Mouse (Mus musculus): Measurements from ENCODE around the gene Tada2a. TPM values are rescaled to one million over a fixed set of nuclear protein-coding genes. Genes with fewer than 3 reads are reported as not detected.

The Tada2a gene
- total RNA-seq, 2 experiments from 2014 or later, result 12.5 to 12.6 TPM

DNA sequence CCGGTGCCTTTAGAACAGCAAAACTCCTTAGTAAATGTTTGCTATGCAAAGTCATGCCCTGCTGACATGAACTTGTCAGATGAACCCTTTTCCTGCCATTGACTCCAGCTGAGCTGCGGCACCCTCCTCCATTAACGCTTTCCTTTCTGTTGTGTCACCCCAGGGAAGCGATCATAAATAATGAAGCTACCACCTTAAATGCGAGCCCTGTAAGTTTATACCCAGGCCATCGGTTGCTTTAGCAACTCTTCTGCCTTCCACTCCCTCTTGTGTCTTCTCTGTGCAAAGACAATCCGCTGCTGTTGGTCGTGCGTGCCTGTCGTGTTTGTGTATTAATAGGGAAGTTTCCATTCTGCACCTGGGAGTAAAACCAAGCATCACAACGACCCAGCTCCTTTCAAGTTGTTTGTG is 63.3 kb downstream of the Tada2a start:
- peak in 1 of 2 experiments; percentile 15 for DNase-seq (ENCODE audit: low spot score in 2 of 2)

DNA sequence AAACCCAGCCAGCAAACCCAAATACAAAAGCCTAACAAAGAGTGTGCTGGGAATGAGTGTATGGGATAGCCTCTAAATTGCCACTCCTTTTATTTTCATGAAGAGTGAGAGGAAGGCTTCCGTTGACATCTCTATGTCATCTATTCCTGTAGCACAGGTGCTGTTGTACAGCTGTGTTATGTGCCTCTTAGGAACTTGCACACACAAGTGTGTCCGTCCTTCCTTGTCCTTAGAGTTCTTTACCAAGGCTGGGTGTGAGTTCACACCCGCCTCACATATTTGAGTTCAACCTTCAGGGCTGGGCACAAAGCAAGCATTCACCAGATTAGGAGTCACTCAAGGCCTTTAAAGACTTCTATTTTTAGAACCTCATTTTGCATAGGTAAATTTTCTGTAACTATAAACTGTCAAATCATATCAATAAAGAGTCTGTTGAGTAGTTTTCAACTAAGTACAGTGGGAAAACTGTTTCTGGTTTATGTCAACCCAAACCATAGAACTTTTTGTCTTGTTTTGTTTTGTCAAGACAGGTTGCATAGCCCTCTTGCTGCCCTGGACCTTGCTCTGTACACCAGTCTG is 65.7 kb downstream of the Tada2a start:
- no peak for DNase-seq (ENCODE audit: low spot score in 2 of 2)

DNA sequence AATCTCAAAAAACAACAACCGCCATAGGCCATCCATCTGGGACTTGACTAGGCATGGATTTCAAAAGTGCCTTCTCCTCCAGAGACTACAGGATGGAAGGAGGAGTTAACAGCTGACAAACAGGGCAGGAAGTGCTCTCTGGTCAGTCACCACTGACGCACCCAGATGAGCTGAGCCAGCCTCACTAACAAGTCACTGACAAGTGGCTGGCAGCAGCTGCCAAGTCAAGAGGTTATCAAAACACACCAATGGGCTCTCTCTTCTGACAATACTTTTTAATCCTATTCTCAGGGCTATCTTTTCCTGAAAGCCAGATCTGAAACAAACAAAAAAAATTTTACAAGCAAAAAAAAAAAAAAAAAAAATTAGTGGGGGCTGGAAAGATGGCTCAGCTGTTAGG is 66.6 kb downstream of the Tada2a start:
- no peak for DNase-seq (ENCODE audit: low spot score in 2 of 2)

DNA sequence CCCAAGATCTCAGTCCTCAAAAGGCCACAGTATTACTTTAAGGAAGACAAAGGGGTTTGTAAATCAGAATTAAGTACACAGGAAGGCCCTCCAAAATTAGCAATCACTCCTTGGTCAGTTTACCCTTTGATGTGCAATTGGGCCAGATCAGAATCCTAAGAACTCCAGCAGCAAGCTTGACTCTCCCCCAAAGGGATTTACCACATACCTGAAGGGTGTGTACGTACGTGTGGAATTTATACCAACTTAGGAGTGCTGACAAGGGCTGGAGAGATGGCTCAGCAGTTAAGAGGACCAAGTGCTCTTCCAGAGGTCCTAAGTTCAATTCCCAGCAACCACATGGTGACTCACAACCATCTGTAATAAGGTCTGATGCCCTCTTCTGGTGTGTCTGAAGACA is 67.5 kb downstream of the Tada2a start:
- no peak for DNase-seq (ENCODE audit: low spot score in 2 of 2)

DNA sequence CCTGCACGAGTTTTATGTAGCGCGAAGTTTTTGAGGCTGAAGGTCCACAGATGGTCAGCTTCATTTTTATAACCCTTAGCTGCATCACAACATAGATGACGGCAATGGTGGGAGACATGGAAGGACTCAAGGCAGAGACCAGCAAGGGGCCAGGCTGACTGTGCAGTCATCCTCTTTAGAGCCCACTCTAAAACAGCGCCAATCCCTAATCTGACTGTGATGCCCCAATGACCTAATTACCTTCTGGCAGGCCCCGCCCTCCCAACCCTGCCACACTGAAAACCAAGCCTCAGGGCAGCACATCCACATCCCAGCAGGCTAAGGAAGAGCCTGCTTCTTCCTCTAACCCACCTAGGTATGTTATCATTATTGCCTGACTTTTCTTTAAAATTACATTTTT is 68.8 kb downstream of the Tada2a start:
- DNase-seq (ENCODE audit: low spot score in 2 of 2), result no peak

DNA sequence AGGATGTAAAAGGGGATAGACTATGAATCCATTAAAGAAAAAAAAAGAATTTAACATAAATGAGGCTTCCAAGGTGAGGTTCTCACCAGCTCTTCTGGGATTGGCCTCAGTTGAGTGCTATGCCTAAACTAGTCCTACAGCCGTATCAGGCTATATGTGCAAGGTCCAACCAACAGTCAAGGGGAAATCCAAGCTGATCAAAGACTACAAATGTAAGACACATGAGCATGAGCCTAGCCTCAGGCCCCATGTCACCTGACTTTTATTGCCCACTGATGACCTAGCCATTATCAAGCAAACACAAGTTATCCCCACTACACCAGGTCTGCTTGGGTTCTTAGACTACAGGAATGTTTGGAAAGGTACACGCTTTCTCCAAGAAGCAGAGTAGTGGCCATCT is 69.6 kb downstream of the Tada2a start:
- no peak for DNase-seq (ENCODE audit: low spot score in 2 of 2)

DNA sequence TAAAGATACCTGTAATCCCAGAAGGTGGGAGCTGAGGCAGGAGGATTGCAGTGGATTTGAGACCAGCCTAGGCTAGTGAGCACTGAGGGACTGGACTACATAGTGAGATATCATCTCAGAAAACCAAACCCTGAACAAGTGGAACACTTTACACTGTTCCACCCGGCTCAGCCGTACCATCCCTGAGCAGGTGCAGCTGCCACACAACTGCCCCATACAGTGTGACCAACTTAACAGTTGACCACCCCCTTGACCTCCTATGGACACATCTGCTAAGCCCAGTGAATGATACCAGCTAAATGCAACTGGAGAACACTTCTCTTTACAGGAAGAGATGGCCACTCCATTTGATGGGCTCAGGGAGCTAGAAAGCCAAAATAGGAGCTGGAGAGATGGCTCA is 72.0 kb downstream of the Tada2a start:
- no peak for DNase-seq (ENCODE audit: low spot score in 2 of 2)

DNA sequence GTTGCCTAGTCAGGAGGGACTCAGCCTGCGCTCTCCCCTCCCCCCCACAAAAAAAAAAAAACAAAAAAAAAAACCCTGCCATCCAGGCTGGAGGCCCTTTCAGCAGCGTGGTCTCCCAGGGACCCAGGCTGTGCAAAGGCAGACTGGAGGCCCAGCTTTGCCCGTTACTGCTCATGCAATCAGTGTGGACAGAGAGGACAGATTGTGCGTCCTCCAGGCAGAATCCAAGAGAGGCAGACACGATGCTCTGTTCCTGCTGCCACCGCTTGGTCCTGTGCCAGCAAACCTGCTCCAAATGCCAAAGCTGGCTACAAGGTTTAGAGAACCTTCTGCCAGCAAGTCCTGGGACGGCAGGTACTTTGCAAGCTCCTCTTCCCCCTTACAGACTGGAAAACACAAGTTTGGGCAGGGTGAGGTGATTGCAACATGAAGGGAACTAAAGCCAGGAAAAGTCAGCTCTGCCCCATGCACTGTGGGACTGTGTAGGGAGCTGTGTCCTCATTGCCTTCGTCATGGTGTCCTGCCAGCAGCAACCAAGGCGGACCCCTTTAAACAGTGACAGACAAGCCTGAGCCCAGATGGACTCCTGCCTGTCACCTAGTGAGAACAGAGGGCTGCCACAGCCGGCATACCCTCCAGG is 75.8 kb downstream of the Tada2a start:
- DNase-seq (ENCODE audit: low spot score in 2 of 2), result no peak

DNA sequence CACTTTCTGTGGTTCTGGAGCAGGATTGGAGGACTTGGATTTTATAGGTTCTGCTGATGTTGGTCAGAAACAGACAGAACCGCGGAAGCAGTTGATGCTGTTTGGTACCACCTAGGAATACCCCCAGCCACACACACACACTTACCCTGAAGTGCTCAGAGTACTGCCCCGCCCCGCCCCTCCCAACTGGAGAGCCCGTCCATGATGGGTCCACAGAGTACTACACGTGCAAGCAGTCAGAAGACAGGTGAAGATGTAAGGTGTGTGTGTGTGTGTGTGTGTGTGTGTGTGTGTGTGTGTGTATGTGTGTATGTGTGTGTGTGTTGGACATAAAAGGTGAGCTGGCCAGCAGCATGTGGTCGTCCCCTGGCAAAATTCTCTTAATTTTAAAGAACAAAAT is 76.3 kb downstream of the Tada2a start:
- no peak for DNase-seq (ENCODE audit: low spot score in 2 of 2)

DNA sequence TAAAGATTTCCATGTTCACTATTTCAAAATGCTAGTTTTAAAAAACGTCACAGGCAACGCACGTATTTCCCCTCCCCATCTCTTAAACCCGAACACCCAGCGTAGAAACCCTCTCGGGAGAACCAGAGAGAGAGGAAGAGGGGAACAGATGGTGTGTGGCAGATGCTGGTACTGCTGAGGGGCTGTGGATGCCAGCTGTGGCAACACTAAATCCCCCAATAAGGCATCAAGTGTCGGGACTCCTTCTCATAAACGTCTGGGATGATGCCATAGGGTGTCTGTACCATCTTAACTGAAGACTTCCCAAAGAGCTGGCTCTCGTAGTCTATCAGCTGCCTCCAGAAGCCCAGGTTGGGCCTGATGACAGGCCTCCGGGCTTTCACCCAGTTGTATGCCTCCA is 81.0 kb downstream of the Tada2a start:
- DNase-seq (ENCODE audit: low spot score in 2 of 2), result no peak

DNA sequence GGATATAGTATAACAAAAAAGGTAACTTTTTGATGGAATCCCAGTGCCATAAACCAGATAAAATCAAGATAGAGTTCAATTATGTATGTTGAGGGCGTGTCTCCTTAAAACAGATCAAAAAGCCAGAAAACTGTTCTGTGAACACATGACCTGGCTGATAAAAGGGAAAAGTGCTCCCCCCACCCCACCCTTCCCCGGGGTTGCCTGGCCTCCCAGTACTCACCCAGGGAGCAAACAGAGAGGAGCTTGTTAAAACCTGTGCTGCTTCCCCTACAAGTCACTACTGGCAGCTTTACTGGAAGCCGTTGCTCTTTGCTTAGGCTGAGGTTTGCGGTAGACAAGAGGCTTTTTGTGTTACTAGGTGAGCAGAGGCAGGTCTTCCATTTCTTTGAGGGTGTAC is 82.1 kb downstream of the Tada2a start:
- DNase-seq (ENCODE audit: low spot score in 2 of 2), result no peak

DNA sequence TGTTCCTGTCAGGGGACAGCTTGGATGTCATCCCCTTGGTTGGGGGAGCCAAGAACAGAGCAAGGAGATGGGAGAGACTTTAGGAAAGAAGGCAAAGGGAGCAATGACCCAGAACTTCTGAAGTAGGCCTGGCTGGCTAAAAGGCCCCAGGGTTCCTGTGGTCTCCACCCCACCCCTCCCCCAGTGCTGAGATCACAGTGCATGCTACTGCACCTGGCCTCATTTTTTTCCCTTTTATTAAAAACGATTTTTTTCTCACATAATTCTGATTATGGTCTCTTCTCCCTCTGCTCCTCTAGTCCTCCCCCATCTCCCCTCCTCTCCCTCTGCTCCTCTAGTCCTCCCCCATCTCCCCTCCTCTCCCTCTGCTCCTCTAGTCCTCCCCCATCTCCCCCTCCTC is 84.4 kb downstream of the Tada2a start:
- DNase-seq (ENCODE audit: low spot score in 2 of 2), result no peak

DNA sequence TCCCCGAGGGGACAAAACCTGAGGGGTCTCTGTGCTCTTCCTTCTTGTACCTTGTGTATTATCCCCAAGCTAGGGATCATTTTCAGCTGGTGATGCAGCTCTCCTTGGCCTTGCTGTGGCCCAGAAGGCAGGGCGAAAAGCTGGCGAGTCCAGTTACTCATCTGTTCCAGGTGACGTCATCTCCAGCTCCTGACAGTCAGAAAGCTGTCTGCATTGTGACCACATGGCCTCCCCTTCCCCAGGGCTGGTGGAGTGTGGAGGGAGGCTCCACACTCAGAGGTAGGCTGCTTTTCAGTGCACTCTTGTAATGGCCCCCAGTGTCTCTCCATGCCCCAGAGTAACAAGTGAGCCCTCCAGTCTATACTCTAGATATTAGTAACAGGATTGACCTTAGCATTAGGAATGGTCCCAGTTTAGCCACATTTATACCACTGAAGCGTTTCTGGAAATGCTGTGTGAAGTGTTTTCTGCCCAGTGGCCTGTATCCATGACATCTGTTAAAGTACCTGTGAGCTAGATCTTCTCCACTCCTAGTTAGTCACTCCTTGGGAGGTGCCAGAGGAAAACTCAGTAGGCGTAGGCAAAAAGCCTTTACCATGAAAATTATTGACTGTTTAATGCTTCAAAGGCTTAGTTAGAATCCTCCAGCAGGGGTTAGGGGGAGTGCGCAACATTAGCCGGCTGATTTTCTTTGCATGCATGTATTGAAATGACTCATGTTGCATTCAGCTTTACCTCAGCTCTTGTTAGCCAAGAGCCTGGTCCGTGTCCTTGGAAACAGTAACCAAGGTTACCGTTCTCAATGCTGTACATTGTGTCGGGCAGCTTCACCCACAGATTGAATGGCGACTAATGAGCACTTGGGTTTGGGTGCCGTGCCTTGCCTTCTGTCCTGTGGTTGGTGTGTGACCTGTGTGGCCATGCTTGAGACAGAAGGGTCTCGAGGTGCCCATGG is 86.3 kb downstream of the Tada2a start:
- DNase-seq (ENCODE audit: low spot score in 2 of 2), result peak; percentile 37 to 55

DNA sequence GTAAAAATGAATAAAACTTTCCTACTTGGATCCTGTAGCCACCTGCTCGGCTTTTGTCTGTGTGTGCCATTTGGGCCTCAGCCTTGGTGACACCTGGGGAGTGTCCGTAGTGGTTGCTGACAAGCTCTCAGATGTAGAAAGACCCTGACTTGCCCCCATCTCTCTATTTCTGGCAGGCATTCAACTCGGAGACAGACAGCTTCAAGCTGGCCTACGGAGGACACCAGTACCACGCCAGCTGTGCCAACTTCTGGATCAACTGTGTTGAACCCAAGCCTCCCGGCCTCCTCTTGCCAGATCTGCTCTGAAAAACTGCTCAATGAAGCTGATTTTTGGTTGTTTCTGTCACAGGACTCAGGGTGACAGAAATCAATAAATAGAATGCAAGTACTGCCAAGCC is 88.8 kb downstream of the Tada2a start:
- no peak for DNase-seq (ENCODE audit: low spot score in 2 of 2)

DNA sequence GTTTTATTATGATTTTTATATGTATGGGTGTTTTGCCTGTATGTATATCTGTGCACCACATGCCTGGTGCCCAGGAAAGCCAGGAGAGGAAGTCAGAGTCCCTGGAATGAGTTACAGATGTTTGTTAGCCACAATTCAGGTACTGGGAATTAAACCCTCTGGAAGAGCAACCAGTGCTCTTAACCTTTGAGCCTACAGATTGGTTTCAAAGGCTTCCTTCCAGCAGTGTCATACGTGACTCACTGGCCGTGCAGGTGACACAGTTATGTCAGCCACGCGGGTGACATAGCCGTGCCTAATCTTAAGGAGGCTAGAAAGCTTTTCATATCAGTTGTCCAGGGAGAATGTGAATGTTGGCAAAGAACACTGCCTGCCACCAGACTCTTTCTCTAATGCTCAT is 95.7 kb downstream of the Tada2a start:
- DNase-seq (ENCODE audit: low spot score in 2 of 2), result no peak

DNA sequence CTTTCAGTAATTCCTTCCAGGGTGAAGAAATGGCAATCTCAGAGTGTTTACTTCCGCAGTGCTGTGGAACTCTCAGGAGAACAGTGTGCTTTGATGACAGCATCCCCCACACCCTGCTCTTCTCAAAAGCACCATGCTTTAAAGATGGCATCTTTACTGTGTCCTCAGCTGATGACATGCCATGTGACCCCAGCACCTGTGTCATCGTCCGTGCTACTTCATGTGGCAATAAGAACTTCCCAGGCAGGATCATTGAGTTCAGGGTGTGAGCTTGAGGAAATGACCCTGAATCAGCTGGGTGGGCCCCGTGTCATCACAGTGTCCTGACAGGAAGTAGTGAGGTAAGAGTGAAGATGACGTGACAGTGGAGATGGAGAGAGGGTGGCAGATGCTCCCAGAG is 96.8 kb downstream of the Tada2a start:
- no peak for DNase-seq (ENCODE audit: low spot score in 2 of 2)

DNA sequence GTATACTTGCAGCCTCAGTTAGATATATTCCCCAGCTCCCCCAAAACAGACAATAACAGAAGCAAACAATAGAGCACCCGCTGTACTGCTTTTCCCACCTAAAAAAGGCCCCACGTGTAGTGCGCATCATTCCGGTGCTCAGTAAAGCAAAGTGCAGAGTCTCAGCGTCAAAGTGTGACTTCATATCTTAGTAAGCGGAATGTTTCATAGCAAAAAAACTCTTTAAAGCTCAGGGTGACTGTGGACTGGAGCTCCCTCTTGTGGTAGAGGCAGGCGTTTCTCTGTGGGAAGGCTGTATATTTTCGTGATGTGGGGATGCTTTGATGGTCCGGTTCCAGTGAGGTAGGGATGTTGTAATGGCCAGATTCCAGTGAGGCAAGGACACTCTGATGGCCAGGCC is 97.4 kb downstream of the Tada2a start:
- DNase-seq (ENCODE audit: low spot score in 2 of 2), result peak; percentile 55 to 66

Other genes with a start within 250 kb of the Tada2a start
- 10 to 100 TPM; 19.8 TPM for gene Ddx52, start 187.5 kb downstream of the Tada2a start, total RNA-seq (2021)
- gene Synrg, start 165.2 kb downstream of the Tada2a start, total RNA-seq (2021), result 10 to 100 TPM; 43.0 to 49.4 TPM
- gene Dusp14, start 60.3 kb downstream of the Tada2a start, total RNA-seq (2021), result 10 to 100 TPM in 1 of 2 experiments, 1 to 10 TPM in 1; 6.7 to 19.3 TPM
- 100 to 1,000 TPM; 488 to 991 TPM for gene Acaca, start 72 bp upstream of the Tada2a start, total RNA-seq (2021)
- not detected for gene Gm11437, start 37.9 kb upstream of the Tada2a start, total RNA-seq (2021)

Data from adrenal gland, adult 18-20 months (tissue).